Mouse (Mus musculus): ENCODE measurements around the gene Jakmip3.

- no peak for TF ChIP-seq EP300 (optimal IDR thresholded peaks at IDR 0.05)
- TF ChIP-seq CTCF (IDR thresholded peaks at IDR 0.05; ENCODE audit: low read depth) = no peak
Observed at GRCm38 (mm10) chr7:139125881-139126280, 185.4 kb downstream of the Jakmip3 start.

All from stomach, postnatal 0 days (tissue).